Mouse (Mus musculus) right cerebral cortex, postnatal 36 days (tissue): ENCODE measurements around the gene Rpap1.
"Not testable (repeated sequence)": the region's sequence is repeated elsewhere in the genome, so short reads cannot be mapped to it uniquely, and the experiment has no call there.

Experiments
- DNase-seq, 2 experiments: peaks; one replicate each; pipeline ENCODE4 v3.0.0; 2022; ENCODE audit warnings: low spot score in 2 of 2, mixed read lengths in 1 of 2

The Rpap1 gene

GRCm38 (mm10) chr2:119741581-119742411, 45.5 kb downstream of the Rpap1 start, which contains the start of gene Itpka:
Itpka (plus strand) TSS chr2:119742337.
- no peak for DNase-seq

- no peak for DNase-seq
Observed at GRCm38 (mm10) chr2:119740567-119740966, 46.8 kb downstream of the Rpap1 start.

- no peak for DNase-seq
Observed at GRCm38 (mm10) chr2:119737124-119737523, 50.2 kb downstream of the Rpap1 start.

GRCm38 (mm10) chr2:119730735-119731134, 56.6 kb downstream of the Rpap1 start:
- DNase-seq: no peak

- no peak for DNase-seq
Observed at GRCm38 (mm10) chr2:119727762-119728416, 59.4 kb downstream of the Rpap1 start.

GRCm38 (mm10) chr2:119721070-119721469, 66.3 kb downstream of the Rpap1 start:
- DNase-seq: no peak

- DNase-seq: not testable (repeated sequence)
Observed at GRCm38 (mm10) chr2:119715868-119716267, 71.5 kb downstream of the Rpap1 start.
